Mouse (Mus musculus): ENCODE data around the gene Casc3. TPM values are rescaled to one million over a fixed set of nuclear protein-coding genes. Genes with fewer than 3 reads are reported as not detected.

The Casc3 gene
- total RNA-seq, 2 experiments from 2014 or later: 52.3 to 55.8 TPM

DNA sequence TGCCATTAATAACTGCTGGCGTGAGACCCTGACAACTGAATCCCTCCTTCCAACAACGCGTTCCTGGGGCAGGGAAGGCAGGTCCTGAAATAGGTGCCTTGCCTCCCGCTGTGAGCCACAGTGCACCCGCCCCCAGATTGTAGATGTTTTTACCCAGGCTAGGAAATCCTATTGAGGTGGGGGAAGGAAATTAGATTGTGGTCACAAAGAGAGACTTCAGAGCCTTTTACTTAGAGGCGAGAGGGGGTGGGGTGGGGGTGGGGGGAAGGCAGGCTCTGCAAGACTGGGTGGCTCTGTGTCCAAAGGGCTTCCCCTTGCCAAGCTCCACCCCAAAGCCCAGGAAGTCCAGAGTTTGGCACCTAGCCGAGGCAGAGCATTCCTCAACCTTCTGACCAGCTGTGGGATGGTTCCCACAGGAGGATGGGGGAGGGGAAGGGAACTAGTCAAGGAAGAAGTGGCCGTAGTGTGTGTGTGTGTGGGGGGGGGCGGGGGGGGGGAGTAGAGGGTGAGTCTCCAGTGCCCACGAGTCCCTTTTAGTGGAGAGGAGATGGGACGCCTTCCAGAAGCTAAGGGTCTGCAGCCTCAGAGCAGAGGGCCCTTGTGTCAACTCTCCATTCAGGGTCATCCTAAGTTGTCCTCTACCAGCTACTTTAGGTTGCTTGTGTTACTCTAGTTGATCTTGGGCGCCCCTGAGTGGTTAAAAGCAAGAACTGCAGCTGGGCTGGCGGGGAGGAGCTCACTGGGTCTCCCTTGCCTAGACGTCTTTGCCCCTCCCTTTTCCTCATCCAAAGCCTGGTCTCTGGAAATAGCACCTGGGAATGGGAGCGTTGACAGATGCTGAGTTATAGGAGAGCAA, 18.1 kb upstream of the Casc3 start:
- DNase-seq (ENCODE audit: extremely low spot score in 1 of 2, low spot score in 2 of 2): peak; percentile 95 to 96
- intact Hi-C loops (cut with DNase I): loop anchor here (5.0 kb wide), 1 partner anchor 74 kb away; no protein-coding TSS in a partner anchor

GRCm38 (mm10) chr11:98787229-98787628, 17.5 kb upstream of the Casc3 start:
- intact Hi-C loops (cut with DNase I): loop anchor here (5.0 kb wide), 1 partner anchor 75 kb away; no protein-coding TSS in a partner anchor
- no peak for DNase-seq (ENCODE audit: extremely low spot score in 1 of 2, low spot score in 2 of 2)

- DNase-seq (ENCODE audit: extremely low spot score in 1 of 2, low spot score in 2 of 2): no peak
- intact Hi-C loops (cut with DNase I): loop anchor here (5.0 kb wide), 1 partner anchor 75 kb away; no protein-coding TSS in a partner anchor
These were observed 17.0 kb upstream of the Casc3 start for GRCm38 (mm10) chr11:98787691-98788090.

GRCm38 (mm10) chr11:98788139-98788538, 16.6 kb upstream of the Casc3 start:
- no peak for DNase-seq (ENCODE audit: extremely low spot score in 1 of 2, low spot score in 2 of 2)
- intact Hi-C loops (cut with DNase I): loop anchor here (5.0 kb wide), 1 partner anchor 76 kb away; no protein-coding TSS in a partner anchor

DNA sequence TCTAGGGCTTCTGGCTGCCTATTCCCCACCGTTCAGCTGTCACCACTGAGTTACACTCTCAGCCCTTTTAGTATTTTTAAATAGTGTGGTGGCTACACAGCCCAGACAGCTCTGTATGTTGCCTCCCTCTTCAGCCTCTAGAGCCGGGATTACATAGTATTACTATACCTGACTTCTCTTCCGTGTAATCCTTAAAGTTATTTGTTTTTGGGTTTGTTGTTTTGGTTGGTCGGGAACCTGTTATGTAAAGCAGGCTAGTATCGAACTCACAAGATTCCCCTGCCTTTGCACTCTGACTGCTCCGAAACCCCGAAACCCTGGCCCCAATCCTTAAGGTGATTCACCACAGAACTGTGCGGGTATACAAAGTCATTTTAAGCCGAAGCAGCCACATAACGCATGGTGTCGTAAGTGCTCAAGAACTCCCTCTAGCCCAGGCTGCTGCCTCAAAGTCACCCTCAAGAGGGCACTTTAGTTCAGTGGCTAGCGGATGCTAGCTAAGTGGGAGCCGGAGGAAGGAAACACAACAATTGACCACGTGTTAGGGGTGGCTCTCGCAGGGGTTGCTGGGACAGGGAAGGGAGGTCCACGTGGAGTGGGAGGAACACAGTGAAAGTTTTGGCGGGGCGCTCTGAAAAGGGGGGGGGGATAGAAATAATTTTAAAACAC, 16.0 kb upstream of the Casc3 start:
- intact Hi-C loops (cut with DNase I): loop anchor here (5.0 kb wide), 1 partner anchor 76 kb away; no protein-coding TSS in a partner anchor

DNA sequence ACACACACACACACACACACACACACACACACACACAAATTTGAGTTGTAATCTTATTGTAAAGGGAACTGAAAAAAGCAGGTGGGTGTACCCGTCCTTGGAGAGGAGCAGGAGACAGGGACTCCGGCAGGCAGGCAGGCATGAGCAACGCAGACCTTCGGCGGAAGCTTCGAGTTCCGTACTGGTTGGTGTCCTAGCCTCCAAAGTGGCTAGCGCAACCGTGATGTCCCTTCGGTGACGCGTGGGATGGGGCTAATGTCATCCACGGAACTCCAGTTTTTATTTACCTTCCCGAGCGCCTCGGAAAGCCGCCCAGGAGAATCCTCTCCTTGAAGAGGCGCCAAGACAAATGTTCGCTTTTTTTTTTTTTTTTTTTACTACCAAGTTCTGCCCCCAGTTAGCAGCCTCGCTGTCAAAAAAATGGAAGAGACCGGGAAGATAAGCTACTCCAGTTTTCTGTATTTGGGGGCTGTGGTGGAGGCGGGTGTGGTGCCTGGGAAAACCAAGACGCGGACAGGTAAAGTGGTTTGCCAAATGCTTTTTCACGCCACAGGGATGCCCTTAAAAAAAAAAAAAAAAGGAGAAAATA, 15.4 kb upstream of the Casc3 start:
- intact Hi-C loops (cut with DNase I): loop anchor here (5.0 kb wide), 1 partner anchor 77 kb away; no protein-coding TSS in a partner anchor
- DNase-seq (ENCODE audit: extremely low spot score in 1 of 2, low spot score in 2 of 2): peak in 1 of 2 experiments; percentile 49

More for the DNA sequence above, 16.0 kb upstream of the Casc3 start:
- peak in 1 of 2 experiments; percentile 92 for DNase-seq (ENCODE audit: extremely low spot score in 1 of 2, low spot score in 2 of 2)

DNA sequence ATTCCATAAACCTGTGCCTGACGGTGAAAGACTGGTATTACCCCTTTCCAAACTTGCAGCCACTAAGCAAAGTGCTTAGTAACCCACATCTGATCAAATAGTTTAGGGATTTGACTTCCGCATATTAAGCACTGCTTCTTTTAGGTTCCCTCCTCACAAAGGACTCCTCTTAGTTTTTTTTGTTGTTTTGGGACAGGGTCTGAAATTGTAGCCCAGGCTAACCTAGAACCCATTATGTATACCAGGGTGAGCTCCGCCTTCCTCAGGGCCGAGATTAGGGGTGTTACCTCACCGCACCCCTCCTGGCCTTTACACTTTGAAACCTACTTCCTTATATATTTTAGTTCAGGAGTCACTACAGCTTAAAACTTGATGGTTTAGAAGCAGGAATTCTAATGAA, 14.9 kb upstream of the Casc3 start:
- DNase-seq (ENCODE audit: extremely low spot score in 1 of 2, low spot score in 2 of 2): peak in 1 of 2 experiments; percentile 9
- intact Hi-C loops (cut with DNase I): loop anchor here (5.0 kb wide), 1 partner anchor 78 kb away; no protein-coding TSS in a partner anchor

- intact Hi-C loops (cut with DNase I): no loop called here
- no peak for DNase-seq (ENCODE audit: extremely low spot score in 1 of 2, low spot score in 2 of 2)
These were observed 14.0 kb upstream of the Casc3 start for GRCm38 (mm10) chr11:98790631-98791205.

- DNase-seq (ENCODE audit: extremely low spot score in 1 of 2, low spot score in 2 of 2): no peak
- intact Hi-C loops (cut with DNase I): no loop called here
These were observed 13.3 kb upstream of the Casc3 start for GRCm38 (mm10) chr11:98791448-98791847.

- DNase-seq (ENCODE audit: extremely low spot score in 1 of 2, low spot score in 2 of 2): no peak
- intact Hi-C loops (cut with DNase I): no loop called here
These were observed 12.6 kb upstream of the Casc3 start for GRCm38 (mm10) chr11:98792081-98792480.

- peak in 1 of 2 experiments; percentile 89 for DNase-seq (ENCODE audit: extremely low spot score in 1 of 2, low spot score in 2 of 2)
- intact Hi-C loops (cut with DNase I): no loop called here
These were observed 10.2 kb upstream of the Casc3 start for GRCm38 (mm10) chr11:98794469-98795014.

DNA sequence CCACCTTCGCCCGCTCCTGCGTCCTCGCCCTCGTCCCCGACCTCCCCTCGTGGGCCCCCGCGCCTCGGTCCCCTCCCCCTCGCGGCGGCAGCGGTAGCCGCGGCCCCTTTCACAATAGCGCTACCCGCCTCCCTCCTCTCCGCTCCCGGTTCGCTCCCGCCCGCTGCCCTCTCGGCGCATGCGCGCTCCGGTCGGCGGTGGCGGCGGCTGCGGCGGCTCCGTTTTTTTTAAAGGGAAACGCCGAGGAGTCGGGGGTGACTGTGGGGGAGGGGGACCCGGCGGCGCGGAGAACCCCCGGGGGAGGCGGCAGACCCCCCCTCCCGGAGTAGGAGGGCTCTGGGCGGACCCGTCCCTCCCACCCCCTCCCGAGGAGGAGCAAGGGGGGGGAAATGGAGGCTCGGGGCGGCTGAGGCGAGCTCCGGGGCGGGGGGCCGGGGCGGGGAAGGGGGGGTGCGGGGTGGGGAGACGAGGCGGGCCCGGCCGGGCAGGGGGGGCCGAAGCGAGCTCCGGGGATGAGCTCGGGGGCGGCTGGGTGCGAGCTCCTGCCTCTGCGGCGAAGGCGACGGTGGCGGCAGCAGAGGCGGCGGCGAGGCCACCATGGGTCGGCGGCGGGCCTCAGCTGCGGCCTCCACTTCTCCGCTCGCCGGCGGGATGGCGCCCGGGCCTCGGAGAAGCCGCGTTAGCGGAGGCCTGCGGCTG, 9.5 kb upstream of the Casc3 start, which contains the start of gene Msl1:
TSS of gene Msl1 (plus strand) at position 502 of the 699 bp plus-strand sequence.
- intact Hi-C loops (cut with DNase I): no loop called here
- DNase-seq (ENCODE audit: extremely low spot score in 1 of 2, low spot score in 2 of 2): peak; percentile 83 to 94

DNA sequence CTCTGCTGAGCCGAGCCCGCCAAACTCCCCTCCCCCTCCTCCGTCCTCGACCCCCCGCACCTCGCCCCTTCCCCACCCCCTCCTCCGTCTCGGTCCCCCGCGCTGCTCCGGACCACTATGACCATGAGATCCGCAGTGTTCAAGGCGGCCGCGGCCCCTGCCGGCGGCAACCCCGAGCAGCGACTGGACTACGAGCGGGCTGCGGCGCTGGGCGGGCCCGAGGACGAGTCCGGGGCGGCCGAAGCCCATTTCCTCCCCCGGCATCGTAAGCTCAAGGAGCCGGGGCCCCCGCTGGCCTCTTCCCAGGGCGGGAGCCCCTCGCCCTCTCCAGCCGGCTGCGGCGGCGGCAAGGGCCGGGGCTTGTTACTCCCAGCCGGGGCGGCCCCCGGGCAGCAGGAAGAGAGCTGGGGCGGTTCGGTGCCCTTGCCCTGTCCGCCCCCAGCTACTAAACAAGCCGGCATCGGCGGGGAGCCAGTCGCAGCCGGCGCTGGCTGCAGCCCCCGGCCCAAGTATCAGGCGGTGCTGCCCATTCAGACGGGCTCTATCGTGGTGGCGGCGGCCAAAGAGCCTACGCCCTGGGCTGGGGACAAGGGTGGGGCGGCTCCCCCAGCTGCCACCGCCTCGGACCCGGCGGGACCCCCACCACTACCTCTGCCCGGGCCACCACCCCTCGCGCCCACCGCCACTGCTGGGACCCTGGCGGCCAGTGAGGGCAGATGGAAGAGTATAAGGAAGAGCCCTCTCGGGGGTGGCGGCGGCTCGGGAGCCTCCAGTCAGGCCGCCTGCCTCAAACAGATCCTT, 8.8 kb upstream of the Casc3 start:
- intact Hi-C loops (cut with DNase I): no loop called here
- peak in 1 of 2 experiments; percentile 75 for DNase-seq (ENCODE audit: extremely low spot score in 1 of 2, low spot score in 2 of 2)

DNA sequence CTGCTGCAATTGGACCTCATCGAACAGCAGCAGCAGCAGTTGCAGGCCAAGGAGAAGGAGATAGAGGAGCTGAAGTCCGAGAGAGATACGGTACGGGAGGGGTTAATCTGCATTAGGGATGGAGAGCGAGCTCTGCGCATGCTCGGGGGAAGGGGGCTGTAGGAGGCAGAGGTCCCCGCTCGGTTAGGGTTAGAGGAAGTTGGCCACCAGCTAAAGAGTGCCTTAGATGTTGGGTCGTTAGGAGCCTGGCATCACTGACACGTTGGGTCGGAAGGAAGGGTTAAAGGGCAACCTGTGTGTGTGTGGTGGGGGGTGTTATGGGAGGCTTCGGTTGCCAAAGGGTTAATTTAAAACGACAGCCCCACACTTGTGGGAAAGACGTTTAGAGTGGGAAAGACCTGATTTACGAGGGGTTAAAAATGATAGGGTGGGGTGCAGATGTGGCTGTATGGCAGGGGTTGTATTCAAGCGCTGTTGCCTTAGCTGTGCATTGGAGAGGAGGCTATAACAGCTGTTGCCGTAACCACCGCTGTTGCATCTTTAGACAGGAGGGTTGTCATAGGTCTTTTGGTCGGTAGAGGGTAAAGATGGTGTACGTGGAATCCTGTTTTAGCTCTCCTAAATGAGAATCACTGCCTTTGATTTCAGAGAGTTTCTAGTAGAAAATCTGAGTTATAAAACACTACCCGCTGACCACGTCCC, 8.0 kb upstream of the Casc3 start:
- intact Hi-C loops (cut with DNase I): no loop called here
- DNase-seq (ENCODE audit: extremely low spot score in 1 of 2, low spot score in 2 of 2): peak; percentile 75 to 84

- DNase-seq (ENCODE audit: extremely low spot score in 1 of 2, low spot score in 2 of 2): no peak
- intact Hi-C loops (cut with DNase I): no loop called here
These were observed 7.4 kb upstream of the Casc3 start for GRCm38 (mm10) chr11:98797306-98797705.

DNA sequence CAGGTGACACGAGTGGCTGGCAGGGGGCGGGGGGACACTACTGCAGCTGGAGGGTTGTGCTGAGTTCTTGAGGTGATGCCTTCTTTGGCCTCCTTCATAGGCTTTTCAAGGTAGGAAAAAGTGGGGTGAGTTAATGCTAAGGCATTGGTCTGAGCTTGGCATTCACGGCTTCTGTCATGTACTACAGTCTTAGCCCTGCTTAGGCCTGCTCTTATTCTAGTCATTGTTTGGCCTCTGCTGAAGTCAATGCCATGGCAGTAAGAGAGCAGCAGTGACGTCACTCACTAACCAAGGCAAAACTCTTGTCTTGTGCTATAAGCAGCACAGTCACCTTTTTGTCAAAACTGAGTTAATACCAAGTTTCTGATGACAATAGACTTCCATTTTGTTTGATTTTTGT, 6.8 kb upstream of the Casc3 start:
- intact Hi-C loops (cut with DNase I): no loop called here
- no peak for DNase-seq (ENCODE audit: extremely low spot score in 1 of 2, low spot score in 2 of 2)

DNA sequence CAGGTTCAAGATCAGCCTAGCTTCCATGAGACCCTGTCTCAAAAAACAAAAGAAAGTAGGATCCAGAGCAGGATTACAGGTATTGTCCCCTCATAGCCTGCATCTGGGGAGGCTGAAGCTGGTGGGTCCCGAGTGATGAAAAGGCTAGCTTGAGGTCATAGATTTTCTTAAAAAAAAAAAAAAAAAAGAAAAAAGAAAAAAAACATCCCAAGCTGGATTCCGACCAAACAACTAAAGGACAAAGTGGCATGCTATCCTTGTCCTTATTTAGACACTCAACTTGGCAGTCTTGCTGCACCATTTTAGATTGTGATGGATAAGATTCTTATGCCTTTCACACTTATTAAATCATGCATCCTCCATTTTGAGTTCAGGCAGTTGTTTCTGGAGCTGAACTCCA, 3.7 kb downstream of the Casc3 start:
- intact Hi-C loops (cut with DNase I): no loop called here
- DNase-seq (ENCODE audit: extremely low spot score in 1 of 2, low spot score in 2 of 2): no peak

All from left cerebral cortex, postnatal 10 days (tissue).